Mouse (Mus musculus): ENCODE data around the gene Sycp2l.
A peak's percentile ranks its signal among the peaks of the same experiment; 100 is the strongest.
"Not testable (repeated sequence)": the region's sequence is repeated elsewhere in the genome, so short reads cannot be mapped to it uniquely, and the experiment has no call there.

The Sycp2l gene

GRCm38 (mm10) chr13:41129061-41129460 is 15.0 kb downstream of the Sycp2l start:
- DNase-seq, result no peak

- DNase-seq, result peak; percentile 16
Observed at GRCm38 (mm10) chr13:41134901-41135300, 20.8 kb downstream of the Sycp2l start.

- DNase-seq, result no peak
Observed at GRCm38 (mm10) chr13:41145433-41145970, 31.4 kb downstream of the Sycp2l start.

GRCm38 (mm10) chr13:41146271-41146670 is 32.2 kb downstream of the Sycp2l start:
- peak; percentile 26 for DNase-seq

GRCm38 (mm10) chr13:41153146-41153545 is 39.0 kb downstream of the Sycp2l start:
- no peak for DNase-seq

- DNase-seq, result no peak
Observed at GRCm38 (mm10) chr13:41158426-41158825, 44.3 kb downstream of the Sycp2l start.

- DNase-seq, result no peak
Observed at GRCm38 (mm10) chr13:41187886-41188285, 73.8 kb downstream of the Sycp2l start.

GRCm38 (mm10) chr13:41195640-41196333 is 81.7 kb downstream of the Sycp2l start:
- no peak for DNase-seq

GRCm38 (mm10) chr13:41200861-41201260 is 86.8 kb downstream of the Sycp2l start:
- no peak for DNase-seq

- DNase-seq, result no peak
Observed at GRCm38 (mm10) chr13:41203289-41203688, 89.2 kb downstream of the Sycp2l start.

GRCm38 (mm10) chr13:41203691-41204090 is 89.6 kb downstream of the Sycp2l start:
- no peak for DNase-seq

GRCm38 (mm10) chr13:41205568-41205967 is 91.5 kb downstream of the Sycp2l start:
- not testable (repeated sequence) for DNase-seq

- DNase-seq, result no peak
Observed at GRCm38 (mm10) chr13:41206241-41206640, 92.1 kb downstream of the Sycp2l start.

- no peak for DNase-seq
Observed at GRCm38 (mm10) chr13:41211276-41211675, 97.2 kb downstream of the Sycp2l start.

- no peak for DNase-seq
Observed at GRCm38 (mm10) chr13:41212558-41213322, 98.6 kb downstream of the Sycp2l start.

GRCm38 (mm10) chr13:41215669-41216068 is 101.6 kb downstream of the Sycp2l start:
- DNase-seq, result no peak

GRCm38 (mm10) chr13:41216236-41216635 is 102.1 kb downstream of the Sycp2l start:
- DNase-seq, result no peak

GRCm38 (mm10) chr13:41219056-41219455 is 104.9 kb downstream of the Sycp2l start:
- no peak for DNase-seq

- DNase-seq, result no peak
Observed at GRCm38 (mm10) chr13:41219687-41220303, 105.7 kb downstream of the Sycp2l start.

- peak; percentile 18 for DNase-seq
Observed at GRCm38 (mm10) chr13:41220304-41220834, 106.3 kb downstream of the Sycp2l start, which contains the start of gene Elovl2. Gene Elovl2, minus strand, starts transcription at chr13:41220405.

Data from cerebellum, adult 11 months (tissue).